Mouse (Mus musculus) intestine, embryonic 14.5 days (tissue): Measurements from ENCODE around the gene Slit3. TPM values are rescaled to one million over a fixed set of nuclear protein-coding genes. Genes with fewer than 3 reads are reported as not detected.

Experiments used
- ATAC-seq: fragments of 200-750 bp; cut with Nextera tagmentation; replicated peaks from 2 replicates; pipeline ENCODE4 v1.8.0; 2017; ENCODE audit warnings: low read depth, moderate number of reproducible peaks, moderate TSS enrichment, moderate library complexity; ENCODE audit not compliant: low FRiP score, low TSS enrichment
- DNase-seq: peaks from one replicate; pipeline ENCODE4 v3.0.0-alpha.2; 2018; ENCODE audit warnings: low spot score
- H3K27ac ChIP-seq: fragments of 300-500 bp; sonication (generic); 2 replicates; pipeline ENCODE4 v1.5.1; 2014; ENCODE audit warnings: low read depth, mild to moderate bottlenecking, control low read depth
- H3K27me3 ChIP-seq: fragments of 300-500 bp; sonication (generic); replicated peaks from 2 replicates; pipeline ENCODE4 v1.6.1; 2014; ENCODE audit warnings: low read length, control low read depth; ENCODE audit not compliant: control insufficient read depth, insufficient read depth
- H3K36me3 ChIP-seq: fragments of 300-500 bp; sonication (generic); 2 replicates; pipeline ENCODE4 v1.6.1; 2014; ENCODE audit warnings: low read length, control low read depth; ENCODE audit not compliant: control insufficient read depth, insufficient read depth
- H3K4me1 ChIP-seq: fragments of 300-500 bp; sonication (generic); replicated peaks from 2 replicates; pipeline ENCODE4 v1.6.1; 2014; ENCODE audit warnings: low read length, control low read depth, mixed read lengths; ENCODE audit not compliant: control insufficient read depth, insufficient read depth
- H3K4me2 ChIP-seq: fragments of 300-500 bp; sonication (generic); 2 replicates; pipeline ENCODE4 v1.6.1; 2014; ENCODE audit warnings: low read length
- H3K4me3 ChIP-seq: fragments of 300-500 bp; sonication (generic); 2 replicates; pipeline ENCODE4 v1.5.1; 2014; ENCODE audit warnings: low read depth, low read length, control low read depth, mixed read lengths
- H3K9ac ChIP-seq: fragments of 300-500 bp; sonication (generic); 2 replicates; pipeline ENCODE4 v1.6.1; 2014; ENCODE audit warnings: mild to moderate bottlenecking, low read length
- H3K9me3 ChIP-seq: fragments of 300-500 bp; sonication (generic); 2 replicates; pipeline ENCODE4 v1.6.1; 2016; ENCODE audit warnings: low read length, control low read depth; ENCODE audit not compliant: control insufficient read depth
- WGBS: fragments of 180-500 bp; shearing (Covaris S2); extraction: QIAGEN DNeasy Blood & Tissue Kit; methylation state at CpG from one replicate; pipeline ENCODE4 v1.1.7; 2014; 5-methylcytosine and 5-hydroxymethylcytosine counted together
- polyA plus RNA-seq: library from polyadenylated mRNA; unstranded; fragments of >200 nt; fragmentation: Nextera tagmentation; extraction: Ambion mirVana; gene quantifications from 2 replicates; pipeline ENCODE4 v1.2.1, GENCODE M21; 2014

Gene Slit3
- polyA plus RNA-seq, 1 experiment from 2014 or later, result 27.6 TPM

DNA sequence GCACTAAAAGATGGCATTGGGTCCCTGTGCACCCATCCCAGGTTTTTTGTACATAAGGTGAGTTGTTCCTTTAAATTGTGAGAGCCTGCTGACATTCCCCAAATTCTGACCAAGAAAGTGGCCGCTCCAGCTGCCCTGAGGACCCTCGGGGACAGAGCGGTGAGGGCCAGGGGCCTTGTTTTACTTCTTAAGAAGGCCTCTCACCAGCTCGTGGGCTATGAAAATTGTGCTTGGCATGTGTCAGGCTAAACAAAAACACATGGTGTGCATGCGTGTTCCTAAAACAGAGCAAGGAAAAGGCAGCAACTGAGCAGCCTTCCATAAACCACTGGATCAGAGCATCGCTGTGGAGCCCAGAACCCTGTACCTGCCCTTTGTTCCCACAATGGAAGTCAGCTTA is 316.5 kb downstream of the Slit3 start:
- ATAC-seq, result no peak
- 87% methylated on average over 6 of the region's 6 CpGs for WGBS

DNA sequence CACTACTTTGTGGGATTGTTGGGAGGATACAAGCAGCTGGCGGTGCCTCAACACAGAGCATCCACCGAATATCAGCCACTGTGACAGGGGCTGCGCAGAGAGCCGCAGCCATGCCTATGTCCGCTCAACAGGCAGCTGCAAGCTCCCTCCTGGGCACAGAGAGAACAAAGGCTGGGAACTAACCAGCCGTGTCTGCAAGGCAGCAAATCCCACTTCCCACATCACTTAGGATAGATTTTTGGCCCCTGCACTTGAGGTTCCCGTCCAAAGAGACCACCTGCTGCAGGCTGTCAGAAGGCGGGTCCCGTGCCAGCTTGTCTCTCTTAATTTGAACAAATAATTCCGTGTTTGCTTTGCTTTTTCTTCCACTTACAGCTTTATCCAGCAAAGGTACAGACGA is 319.2 kb downstream of the Slit3 start:
- H3K36me3 ChIP-seq, result no peaks in the 10 kb centered on the region
- ATAC-seq, result no peak
- no peaks in the 10 kb centered on the region for H3K4me1 ChIP-seq
- no peak overlapping the region for H3K27ac ChIP-seq
- H3K4me3 ChIP-seq, result no peak overlapping the region
- no peak overlapping the region for H3K9ac ChIP-seq
- H3K4me2 ChIP-seq, result no peak overlapping the region
- DNase-seq, result no peak
- H3K27me3 ChIP-seq, result no peaks in the 10 kb centered on the region
- 72% methylated on average over 11 of the region's 11 CpGs for WGBS
- no peaks in the 10 kb centered on the region for H3K9me3 ChIP-seq

More for the DNA sequence above, 316.5 kb downstream of the Slit3 start:
- H3K4me1 ChIP-seq, result no peaks in the 10 kb centered on the region
- no peak overlapping the region for H3K9ac ChIP-seq
- H3K4me2 ChIP-seq, result no peak overlapping the region
- no peaks in the 10 kb centered on the region for H3K36me3 ChIP-seq
- DNase-seq, result no peak
- H3K4me3 ChIP-seq, result no peak overlapping the region
- no peaks in the 10 kb centered on the region for H3K9me3 ChIP-seq
- no peak overlapping the region for H3K27ac ChIP-seq
- no peaks in the 10 kb centered on the region for H3K27me3 ChIP-seq

DNA sequence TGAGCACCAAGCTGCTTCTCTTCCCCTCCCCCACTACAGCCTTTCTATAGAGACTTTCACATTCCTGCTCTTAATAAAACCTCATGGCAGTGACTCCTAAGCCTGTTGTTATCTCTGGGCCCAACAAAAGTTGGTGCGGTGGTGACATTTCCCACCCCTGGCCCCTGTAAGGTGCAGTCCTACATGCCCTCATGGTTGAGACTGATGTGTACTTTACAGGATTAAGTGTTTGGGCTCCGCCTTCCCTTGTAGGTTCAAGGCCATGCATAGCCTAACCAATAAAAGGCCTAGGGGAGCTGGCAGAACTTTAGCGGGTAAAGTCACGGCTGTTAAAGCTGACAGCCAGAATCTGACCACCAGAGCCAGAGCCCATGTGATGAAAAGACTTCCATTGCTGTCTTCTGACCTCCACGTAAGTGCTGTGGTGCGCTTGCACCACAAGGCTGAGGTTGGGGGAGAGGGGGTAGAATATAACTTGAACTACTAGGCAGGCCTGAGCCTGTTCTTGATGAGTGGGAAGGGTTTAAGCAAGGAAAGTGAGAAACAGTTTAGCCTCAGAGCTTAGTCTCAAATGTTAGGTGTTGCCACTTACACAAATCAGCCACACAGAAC is 323.6 kb downstream of the Slit3 start:
- no peak for DNase-seq
- Histone ChIP-seq H3K27me3 (no peaks in the 10 kb centered on the region), H3K4me3 (no peak overlapping the region), H3K4me1 (peaks cover 11% of the 10 kb centered on the region), H3K9ac (no peak overlapping the region), H3K4me2 (no peak overlapping the region), H3K27ac (no peak overlapping the region), H3K9me3 (no peaks in the 10 kb centered on the region), H3K36me3 (no peaks in the 10 kb centered on the region)
- WGBS, result 78% methylated on average over 6 of the region's 6 CpGs
- no peak for ATAC-seq

DNA sequence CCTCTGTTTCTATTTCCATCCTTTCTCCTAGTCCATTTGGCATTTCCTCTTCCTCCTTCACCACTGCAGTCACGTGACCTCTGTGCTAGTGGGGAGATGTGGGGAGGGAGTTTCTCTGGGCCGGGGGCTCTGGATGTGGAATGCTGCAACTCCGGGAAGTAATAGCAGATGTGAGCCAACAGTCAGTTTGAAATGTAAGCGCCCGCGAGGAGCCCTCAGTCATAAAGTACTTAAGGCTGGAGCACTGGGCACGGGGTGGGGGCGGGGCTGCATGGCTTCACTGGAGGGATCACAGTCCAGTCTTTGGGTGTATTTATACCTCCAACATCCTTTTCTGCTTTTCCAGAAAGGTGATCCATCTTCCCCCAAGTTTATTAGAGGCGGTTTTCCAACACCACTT is 326.9 kb downstream of the Slit3 start:
- Histone ChIP-seq H3K36me3 (no peaks in the 10 kb centered on the region), H3K9me3 (no peaks in the 10 kb centered on the region), H3K27me3 (no peaks in the 10 kb centered on the region), H3K4me2 (peak overlapping the region; percentile 3; the same call in 1 of the 2 replicates), H3K9ac (no peak overlapping the region), H3K4me1 (peaks cover 11% of the 10 kb centered on the region), H3K27ac (no peak overlapping the region; the same call in 1 of the 2 replicates), H3K4me3 (no peak overlapping the region)
- 19% methylated on average over 9 of the region's 9 CpGs for WGBS
- ATAC-seq (peak; percentile 63), DNase-seq (no peak)

DNA sequence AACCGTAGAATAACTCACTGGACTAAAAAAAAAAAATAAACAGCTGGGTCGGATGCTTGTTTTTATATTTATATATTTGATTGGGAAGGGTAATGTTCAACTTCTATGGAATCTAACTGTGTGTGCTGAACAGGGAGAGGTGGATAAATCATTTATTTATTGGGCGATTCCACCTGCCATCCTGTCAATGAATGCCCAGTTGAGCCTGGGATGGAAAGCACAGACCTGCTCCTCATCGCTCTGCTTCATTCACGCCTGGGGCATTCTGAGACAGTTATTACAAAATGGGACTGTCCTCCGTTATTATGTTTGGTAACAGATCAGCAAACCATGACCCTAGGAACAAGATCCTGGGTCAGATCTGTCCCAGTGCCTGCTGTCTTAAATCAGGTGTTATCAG is 328.2 kb downstream of the Slit3 start:
- H3K9ac ChIP-seq, result no peak overlapping the region
- ATAC-seq (no peak), DNase-seq (no peak)
- H3K4me1 ChIP-seq, result peaks cover 11% of the 10 kb centered on the region
- no peaks in the 10 kb centered on the region for H3K9me3 ChIP-seq
- H3K4me3 ChIP-seq, result no peak overlapping the region
- 78% methylated on average over 6 of the region's 6 CpGs for WGBS
- H3K27ac ChIP-seq, result no peak overlapping the region
- H3K27me3 ChIP-seq, result no peaks in the 10 kb centered on the region
- H3K36me3 ChIP-seq, result no peaks in the 10 kb centered on the region
- no peak overlapping the region for H3K4me2 ChIP-seq

DNA sequence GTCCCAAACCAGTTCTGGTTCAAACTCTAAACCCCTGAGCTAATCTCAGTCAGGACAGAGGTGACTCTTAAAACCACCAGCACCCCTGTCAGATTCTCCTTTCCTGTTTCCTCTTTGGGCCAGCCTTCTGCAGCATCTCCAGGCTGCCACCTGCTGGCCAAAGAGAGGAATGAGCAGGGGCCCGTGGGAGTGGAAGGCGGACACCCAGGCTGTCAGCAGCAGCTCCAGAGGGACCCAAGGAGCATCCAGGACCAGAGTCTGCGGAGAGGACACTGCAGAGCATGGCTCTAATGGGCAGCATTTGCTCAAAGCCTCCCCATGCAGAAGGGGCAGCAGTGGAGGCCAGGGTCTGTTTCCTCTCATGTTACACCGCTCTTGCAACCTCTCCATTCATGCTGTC is 330.6 kb downstream of the Slit3 start:
- H3K27me3 ChIP-seq, result no peaks in the 10 kb centered on the region
- 20% methylated on average over 4 of the region's 4 CpGs for WGBS
- H3K4me1 ChIP-seq, result peaks cover 11% of the 10 kb centered on the region
- no peaks in the 10 kb centered on the region for H3K36me3 ChIP-seq
- no peak overlapping the region for H3K4me3 ChIP-seq
- H3K4me2 ChIP-seq, result no peak overlapping the region
- H3K27ac ChIP-seq, result no peak overlapping the region
- no peaks in the 10 kb centered on the region for H3K9me3 ChIP-seq
- peak; percentile 87 for DNase-seq
- no peak for ATAC-seq
- no peak overlapping the region for H3K9ac ChIP-seq

DNA sequence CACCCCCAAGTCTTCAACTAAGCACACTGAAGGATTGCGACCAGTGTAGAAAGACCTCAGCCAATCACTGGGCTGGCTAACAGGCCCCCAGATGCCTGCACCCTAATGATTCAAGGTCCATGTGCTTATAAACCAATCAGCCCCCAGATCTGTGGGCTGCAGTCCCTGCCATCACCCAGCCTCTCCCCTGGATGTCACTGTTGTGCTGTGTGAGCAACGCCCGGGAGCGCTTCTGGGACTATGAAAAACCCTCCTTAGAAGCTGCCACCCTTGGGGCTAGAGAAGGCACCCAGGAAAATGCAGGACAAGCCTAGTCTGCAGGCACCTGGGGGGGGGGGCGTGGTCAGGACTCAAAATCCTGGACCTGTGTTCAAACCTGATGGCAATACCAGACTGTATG is 331.4 kb downstream of the Slit3 start:
- H3K27ac ChIP-seq, result no peak overlapping the region
- 48% methylated on average over 5 of the region's 5 CpGs for WGBS

DNA sequence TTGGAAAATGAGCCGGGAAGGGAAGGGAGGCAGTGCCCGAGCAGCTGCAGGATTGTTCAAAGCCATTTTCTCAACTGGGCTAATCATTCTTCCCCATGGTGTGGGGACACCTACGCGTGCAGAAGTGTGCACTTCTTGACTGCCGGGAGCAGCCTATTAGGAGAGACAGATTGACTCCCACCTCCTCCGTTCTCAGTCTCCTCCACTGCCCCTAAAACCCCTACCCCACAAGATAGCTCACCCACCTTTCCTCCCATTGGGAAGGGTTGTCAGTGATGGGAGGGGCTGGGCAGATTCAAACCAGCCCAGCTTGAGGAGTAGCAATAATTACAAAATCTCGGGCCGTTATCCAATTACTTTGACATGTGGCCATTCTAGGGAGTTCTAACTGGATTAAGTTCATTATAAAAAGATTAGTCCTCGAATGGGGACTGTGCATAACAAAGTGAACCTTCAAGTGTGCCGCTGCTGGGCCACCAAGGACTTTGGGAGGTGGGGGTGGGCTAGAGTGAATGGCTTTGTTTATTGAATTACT is 333.2 kb downstream of the Slit3 start:
- H3K4me2 ChIP-seq, result no peak overlapping the region
- peak; percentile 18; the same call in 1 of the 2 replicates for ATAC-seq
- no peak overlapping the region for H3K4me3 ChIP-seq
- 46% methylated on average over 10 of the region's 10 CpGs for WGBS
- H3K27me3 ChIP-seq, result no peaks in the 10 kb centered on the region
- H3K9me3 ChIP-seq, result no peaks in the 10 kb centered on the region
- H3K27ac ChIP-seq, result no peak overlapping the region
- no peak for DNase-seq
- no peak overlapping the region for H3K9ac ChIP-seq
- H3K4me1 ChIP-seq, result no peaks in the 10 kb centered on the region
- H3K36me3 ChIP-seq, result no peaks in the 10 kb centered on the region

More for the DNA sequence above, 331.4 kb downstream of the Slit3 start:
- Histone ChIP-seq H3K9me3 (no peaks in the 10 kb centered on the region), H3K36me3 (no peaks in the 10 kb centered on the region), H3K4me2 (no peak overlapping the region), H3K9ac (no peak overlapping the region), H3K4me3 (no peak overlapping the region), H3K4me1 (peaks cover 11% of the 10 kb centered on the region), H3K27me3 (no peaks in the 10 kb centered on the region)
- ATAC-seq (peak; percentile 59), DNase-seq (peak; percentile 71)

DNA sequence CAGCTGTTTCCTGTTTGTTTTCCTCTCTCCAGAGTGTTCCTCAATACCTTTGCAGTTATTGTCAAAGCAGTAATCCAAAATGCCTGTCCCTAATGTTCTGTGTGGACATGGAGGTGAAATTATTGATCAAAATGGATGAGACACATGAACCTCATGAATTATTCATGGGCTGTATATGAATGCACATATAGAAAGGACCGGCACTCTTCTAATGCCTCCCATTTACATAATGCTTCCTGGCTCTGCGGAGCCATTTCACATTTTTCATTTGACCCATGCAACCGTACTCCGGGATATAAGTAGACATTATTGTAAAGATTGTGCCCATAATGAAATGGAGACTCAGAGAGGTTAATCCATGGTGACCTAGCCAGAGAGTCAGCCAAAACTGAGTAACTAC is 333.8 kb downstream of the Slit3 start:
- H3K4me2 ChIP-seq, result no peak overlapping the region
- 82% methylated on average over 4 of the region's 4 CpGs for WGBS
- no peaks in the 10 kb centered on the region for H3K9me3 ChIP-seq
- no peak overlapping the region for H3K9ac ChIP-seq
- H3K27ac ChIP-seq, result no peak overlapping the region
- no peaks in the 10 kb centered on the region for H3K36me3 ChIP-seq
- H3K4me1 ChIP-seq, result no peaks in the 10 kb centered on the region
- DNase-seq, result no peak
- H3K27me3 ChIP-seq, result no peaks in the 10 kb centered on the region
- H3K4me3 ChIP-seq, result no peak overlapping the region
- no peak for ATAC-seq
